Mouse (Mus musculus) pancreas, adult 10 weeks (tissue): ENCODE results near the gene Il34. TPM values are rescaled to one million over a fixed set of nuclear protein-coding genes. Genes with fewer than 3 reads are reported as not detected.

Source experiments
- polyA plus RNA-seq: library from polyadenylated mRNA; stranded (reverse); fragments of 350-450 nt; fragmentation: Illumina TruSeq; extraction: RNeasy Lipid Tissue Mini Kit (QIAGEN cat#74804); gene quantifications from one replicate; pipeline ENCODE4 v1.2.3, GENCODE M21; 2015; ENCODE audit warnings: low read depth, low replicate concordance; ENCODE audit not compliant: insufficient read depth

The Il34 gene
- polyA plus RNA-seq = 5.1 TPM

DNA sequence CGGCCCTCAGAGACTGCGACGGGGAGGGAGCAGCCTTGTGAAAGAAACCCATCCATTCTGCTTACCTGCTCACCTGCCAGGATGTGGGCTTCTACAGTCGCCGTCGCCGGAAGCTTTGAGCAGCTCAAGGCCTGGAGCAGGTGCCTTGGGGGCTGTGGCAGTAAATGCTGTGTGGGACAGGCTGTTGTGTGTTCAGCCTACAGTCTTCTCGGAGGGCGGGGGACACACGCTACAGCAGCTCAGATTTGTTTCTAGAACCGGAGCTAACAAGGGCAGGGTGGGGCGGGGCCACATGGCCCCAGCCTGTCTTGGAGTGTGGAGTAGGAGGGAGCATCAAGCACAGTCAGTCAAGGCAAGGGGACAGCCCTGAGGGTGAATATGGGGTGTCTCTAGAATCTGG is at the start of gene Il34:
TSS of gene Il34 (minus strand) at position 256 of the 400 bp plus-strand sequence.

DNA sequence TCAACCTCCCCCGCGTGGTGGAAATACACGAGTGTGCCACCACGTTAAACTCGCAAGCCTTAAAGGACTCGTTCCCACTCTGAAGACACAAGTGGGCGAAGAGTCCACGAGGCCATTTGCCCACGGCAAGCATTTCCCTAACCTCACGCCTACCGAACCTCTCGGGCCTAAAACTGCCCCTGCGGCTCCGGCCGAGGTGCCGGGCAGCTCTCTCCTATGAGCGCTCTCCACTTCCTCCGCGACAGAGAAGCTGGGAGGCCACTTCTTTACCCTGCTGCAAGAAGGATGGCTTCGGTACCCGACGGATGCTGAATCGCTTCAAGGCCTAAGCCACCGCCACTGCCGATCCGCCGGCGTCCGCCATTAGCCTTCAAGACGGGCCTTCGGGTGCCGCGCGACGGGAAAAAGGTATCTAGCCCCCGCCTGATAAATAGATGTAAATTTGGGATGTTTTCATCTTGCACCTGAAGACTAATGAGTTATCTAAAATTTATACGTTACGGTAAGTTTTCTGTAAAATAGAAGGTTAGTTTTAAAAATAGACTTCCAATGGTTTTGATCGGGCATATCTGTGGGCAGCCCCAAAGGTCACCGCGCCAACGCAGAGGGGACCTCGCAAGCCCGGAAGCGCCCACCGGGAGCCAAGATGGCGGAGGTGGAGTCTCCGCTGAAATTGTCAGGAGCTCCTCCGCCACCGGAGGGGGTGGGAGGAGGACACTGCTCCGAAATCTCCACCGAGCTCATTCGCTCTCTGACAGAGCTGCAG is 40.9 kb upstream of the Il34 start, which contains the start of the genes Cog4 and Sf3b3:
TSS of gene Cog4 (plus strand) at position 196 of the 766 bp plus-strand sequence.
TSS of gene Sf3b3 (minus strand) at position 383 of the 766 bp plus-strand sequence.

DNA sequence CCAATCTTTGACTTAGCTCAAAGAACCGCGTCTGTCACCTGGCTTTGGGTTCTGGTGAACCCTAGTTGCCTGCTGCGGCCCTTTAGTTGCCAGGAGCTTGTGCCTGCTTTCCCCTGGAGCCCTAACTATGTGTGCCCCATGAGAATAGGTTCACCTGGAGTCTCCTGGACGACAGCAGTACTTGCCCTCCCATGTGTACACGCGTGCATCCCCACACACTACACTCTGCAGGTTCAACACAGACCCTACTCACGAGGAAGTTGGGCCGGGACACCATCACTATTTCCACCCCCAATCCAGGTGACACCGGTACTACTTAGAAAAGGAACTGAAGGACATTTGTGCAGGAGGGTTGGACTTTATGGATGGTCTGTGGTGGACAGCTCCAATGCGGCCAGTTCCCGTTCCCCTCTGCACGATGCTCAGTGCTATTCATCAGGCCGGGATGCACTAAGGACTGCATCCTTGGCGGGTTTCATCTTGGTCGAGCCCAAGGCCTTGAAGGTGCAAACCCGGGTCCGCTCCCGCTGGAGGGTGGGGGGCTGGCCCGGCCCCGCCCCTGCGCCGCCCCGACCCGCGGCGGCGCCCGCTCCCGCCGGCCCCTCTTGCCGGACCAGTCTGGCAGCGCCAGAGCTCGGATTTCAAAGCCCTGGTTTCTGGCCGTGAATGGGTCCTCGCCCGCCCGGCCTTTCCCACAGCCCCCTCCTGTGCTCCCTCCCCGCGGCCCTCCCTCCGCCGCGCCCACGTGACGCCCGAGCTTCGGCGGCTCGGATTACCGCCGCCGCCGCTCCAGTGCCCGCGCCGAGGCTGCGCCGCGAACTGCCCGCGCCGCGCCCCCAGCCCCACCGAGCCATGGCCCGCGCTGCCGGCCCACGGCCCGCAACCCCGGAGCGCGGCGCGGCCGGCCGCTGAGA is 84.8 kb downstream of the Il34 start, which contains the start of gene Mtss1l:
TSS of gene Mtss1l (plus strand) at position 792 of the 914 bp plus-strand sequence.

Other genes with a start within 250 kb of the Il34 start
- 6.9 TPM for gene Vac14, start 187.3 kb downstream of the Il34 start, polyA plus RNA-seq
- gene Mtss1l, start 84.4 kb downstream of the Il34 start, polyA plus RNA-seq = 3.7 TPM
- 9.6 TPM for gene Cog4, start 40.7 kb upstream of the Il34 start, polyA plus RNA-seq
- gene Sf3b3, start 40.9 kb upstream of the Il34 start, polyA plus RNA-seq = 10.7 TPM
- gene Fuk, start 96.6 kb upstream of the Il34 start, polyA plus RNA-seq = 4.9 TPM
- 4.4 TPM for gene St3gal2, start 114.0 kb upstream of the Il34 start, polyA plus RNA-seq
- 6.0 TPM for gene Ddx19a, start 191.9 kb upstream of the Il34 start, polyA plus RNA-seq
- gene Ddx19b, start 225.8 kb upstream of the Il34 start, polyA plus RNA-seq = 1.4 TPM
- gene Aars, start 227.2 kb upstream of the Il34 start, polyA plus RNA-seq = 9.4 TPM